Mouse (Mus musculus): ENCODE measurements at regions not wholly inside any gene's neighbourhood (a gene's known extent, or its start where the extent isn't known, plus 50 kb on each side); places are given as distances from the start of the nearest gene placed in this dataset.

DNA sequence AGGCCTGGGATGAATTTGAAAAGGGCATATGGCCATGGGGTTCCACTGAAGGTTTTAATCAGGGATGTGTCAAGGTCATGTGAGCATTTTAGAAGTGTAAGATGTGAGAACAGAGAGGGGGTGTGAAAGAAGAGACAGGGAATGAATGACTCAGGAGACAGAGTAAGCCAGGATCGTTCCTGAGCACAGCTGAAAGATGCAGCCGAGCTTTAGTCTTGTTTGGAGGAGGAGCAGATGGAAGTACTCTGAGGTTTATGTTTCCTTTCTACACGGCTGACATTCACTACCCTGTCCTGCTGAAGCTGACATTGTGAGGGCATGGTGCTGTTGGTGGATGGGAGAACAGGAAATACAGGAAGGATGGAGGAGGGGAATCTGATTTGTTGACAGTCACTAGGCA is 142.0 kb downstream of the Dmrta2 start:
- no peak overlapping the region for H3K4me3 ChIP-seq (ENCODE audit: low read length)
- H3K36me3 ChIP-seq (ENCODE audit: control insufficient read depth, insufficient read depth, low read length): no peaks in the 10 kb centered on the region
- H3K9me3 ChIP-seq (ENCODE audit: control insufficient read depth, low read length): no peaks in the 10 kb centered on the region
- H3K27me3 ChIP-seq (replicated peaks; ENCODE audit: control insufficient read depth, insufficient read depth, low read length): no peaks in the 10 kb centered on the region
- no peak overlapping the region for H3K9ac ChIP-seq (ENCODE audit: low read depth, low read length)
- H3K27ac ChIP-seq (ENCODE audit: low read depth, low read length): no peak overlapping the region
- peaks cover 7% of the 10 kb centered on the region for H3K4me1 ChIP-seq (ENCODE audit: control insufficient read depth, insufficient read depth, low read depth, low read length)
- no peak for ATAC-seq
- WGBS: 55% methylated on average over 3 of the region's 3 CpGs
- no peak overlapping the region for H3K4me2 ChIP-seq (ENCODE audit: low read length)

DNA sequence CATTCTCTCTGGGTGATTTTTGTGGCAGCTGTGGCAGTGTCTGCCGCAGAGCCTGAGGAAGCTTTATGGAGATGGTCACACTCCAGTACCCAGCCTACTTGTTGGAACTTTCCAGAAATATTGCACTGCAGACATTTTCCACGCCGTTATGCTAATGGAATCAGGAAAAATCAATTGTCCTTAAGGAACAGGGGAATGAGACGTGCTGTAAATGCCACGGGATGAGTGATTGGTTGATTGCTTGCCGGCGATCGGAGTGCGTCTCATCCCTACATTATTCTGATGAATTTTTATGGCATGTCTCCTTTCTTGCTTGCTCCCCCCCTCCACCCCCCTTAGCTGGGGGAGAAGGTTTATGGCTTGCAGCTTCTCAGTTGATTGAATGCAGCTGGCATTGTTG is 142.9 kb downstream of the Dmrta2 start:
- H3K27ac ChIP-seq (ENCODE audit: low read depth, low read length): peak overlapping the region; percentile 73
- peak; percentile 73 for ATAC-seq
- H3K4me3 ChIP-seq (ENCODE audit: low read length): no peak overlapping the region
- WGBS: 26% methylated on average over 9 of the region's 9 CpGs
- H3K27me3 ChIP-seq (replicated peaks; ENCODE audit: control insufficient read depth, insufficient read depth, low read length): no peaks in the 10 kb centered on the region
- H3K9ac ChIP-seq (ENCODE audit: low read depth, low read length): no peak overlapping the region
- peaks cover 7% of the 10 kb centered on the region for H3K4me1 ChIP-seq (ENCODE audit: control insufficient read depth, insufficient read depth, low read depth, low read length)
- no peaks in the 10 kb centered on the region for H3K36me3 ChIP-seq (ENCODE audit: control insufficient read depth, insufficient read depth, low read length)
- H3K9me3 ChIP-seq (ENCODE audit: control insufficient read depth, low read length): no peaks in the 10 kb centered on the region
- H3K4me2 ChIP-seq (ENCODE audit: low read length): peak overlapping the region; percentile 26; the same call in 1 of the 2 replicates

DNA sequence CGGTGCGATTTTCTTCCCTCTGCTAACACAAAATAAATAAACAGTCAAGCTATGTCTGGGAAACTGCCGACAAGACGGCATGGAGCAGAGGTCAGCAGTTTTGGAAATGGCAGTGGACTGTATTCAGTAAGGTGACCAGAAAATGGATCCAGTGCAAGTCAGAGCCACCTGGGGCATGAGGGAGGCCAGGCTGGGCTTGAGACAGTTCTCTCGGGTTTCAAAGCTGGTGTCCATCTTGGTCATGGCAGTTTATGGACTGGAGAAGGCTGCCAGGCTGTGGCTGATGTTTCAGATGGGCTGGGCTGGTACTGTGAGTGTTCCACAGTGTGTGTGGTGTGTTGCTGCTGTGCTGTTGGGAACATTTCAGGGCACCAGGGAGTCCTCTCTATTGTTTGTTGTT is 143.6 kb downstream of the Dmrta2 start:
- ATAC-seq: no peak
- no peak overlapping the region for H3K4me2 ChIP-seq (ENCODE audit: low read length)
- H3K9me3 ChIP-seq (ENCODE audit: control insufficient read depth, low read length): no peaks in the 10 kb centered on the region
- no peaks in the 10 kb centered on the region for H3K27me3 ChIP-seq (replicated peaks; ENCODE audit: control insufficient read depth, insufficient read depth, low read length)
- peaks cover 7% of the 10 kb centered on the region for H3K4me1 ChIP-seq (ENCODE audit: control insufficient read depth, insufficient read depth, low read depth, low read length)
- peak overlapping the region; percentile 73 for H3K27ac ChIP-seq (ENCODE audit: low read depth, low read length)
- no peaks in the 10 kb centered on the region for H3K36me3 ChIP-seq (ENCODE audit: control insufficient read depth, insufficient read depth, low read length)
- WGBS: 35% methylated on average over 5 of the region's 5 CpGs
- H3K4me3 ChIP-seq (ENCODE audit: low read length): no peak overlapping the region
- H3K9ac ChIP-seq (ENCODE audit: low read depth, low read length): 0 out of 2 replicates have a peak overlapping the region, but pooled peaks have one; percentile 14

DNA sequence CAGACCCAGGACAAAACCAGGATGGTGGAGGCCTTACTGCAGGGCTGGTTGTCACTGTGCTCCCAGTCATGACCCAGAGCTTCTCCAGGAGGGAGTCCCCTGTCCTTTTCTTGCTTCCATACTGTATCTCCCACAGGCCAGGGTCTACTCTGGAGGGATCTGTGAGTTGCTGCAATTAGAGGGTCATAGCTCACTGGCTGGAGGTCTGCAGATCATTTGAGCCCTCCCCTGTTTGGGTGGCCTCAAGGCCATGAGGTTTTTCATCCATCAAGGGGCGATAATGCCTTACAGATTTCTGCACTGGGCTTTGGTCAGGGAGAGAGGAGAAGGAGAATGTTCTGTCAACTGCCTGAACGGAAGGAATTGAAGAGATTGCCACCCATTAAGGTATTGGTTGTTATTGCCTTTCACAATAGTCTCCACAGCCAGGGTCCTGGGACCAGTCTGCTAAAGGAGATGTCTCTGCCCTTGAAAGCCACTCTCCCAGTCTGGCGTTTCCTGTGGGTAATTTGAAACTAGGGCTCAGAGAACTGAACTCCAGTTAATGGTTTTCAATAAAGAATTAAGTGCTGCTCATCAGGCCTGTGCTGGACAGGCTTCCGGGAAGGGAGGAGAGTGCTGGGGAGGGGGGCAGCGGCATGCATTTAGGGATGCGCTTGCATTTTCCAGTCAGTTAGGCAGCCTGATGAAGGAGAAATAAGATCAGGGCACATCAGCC is 147.4 kb downstream of the Dmrta2 start:
- Histone ChIP-seq H3K27ac (ENCODE audit: low read depth, low read length) (no peak overlapping the region), H3K9ac (ENCODE audit: low read depth, low read length) (no peak overlapping the region), H3K4me1 (ENCODE audit: control insufficient read depth, insufficient read depth, low read depth, low read length) (peaks cover 7% of the 10 kb centered on the region), H3K36me3 (ENCODE audit: control insufficient read depth, insufficient read depth, low read length) (no peaks in the 10 kb centered on the region), H3K9me3 (ENCODE audit: control insufficient read depth, low read length) (no peaks in the 10 kb centered on the region), H3K27me3 (replicated peaks; ENCODE audit: control insufficient read depth, insufficient read depth, low read length) (no peaks in the 10 kb centered on the region), H3K4me3 (ENCODE audit: low read length) (no peak overlapping the region), H3K4me2 (ENCODE audit: low read length) (no peak overlapping the region)
- no peak for ATAC-seq
- WGBS: 35% methylated on average over 6 of the region's 6 CpGs

DNA sequence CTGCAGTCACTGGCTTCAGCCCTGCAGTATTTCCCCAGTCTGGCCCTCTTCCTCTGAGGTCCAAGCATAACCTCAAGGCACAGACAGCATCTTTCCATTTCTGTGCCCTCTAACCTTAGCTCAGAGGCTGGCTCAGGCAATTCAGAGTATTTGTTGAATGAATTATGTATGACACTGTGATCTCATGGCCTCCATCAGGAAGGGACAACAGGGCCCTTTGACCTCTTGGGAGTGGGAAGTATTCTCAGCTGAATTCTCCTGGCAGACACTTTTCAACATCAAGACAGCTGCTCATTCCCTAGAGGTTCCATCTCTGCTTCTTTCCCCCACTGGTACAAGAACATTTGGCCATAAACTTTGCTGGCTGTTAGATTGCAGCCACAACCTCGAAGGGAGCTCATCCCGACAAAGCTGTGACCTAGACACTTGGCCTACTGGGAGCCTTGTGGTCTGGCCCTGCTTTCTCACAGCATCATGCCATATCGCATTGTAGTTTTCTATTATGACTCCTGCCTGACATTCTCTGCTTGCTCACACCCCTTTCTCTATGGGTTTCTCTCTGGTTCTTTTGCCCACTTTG is 150.2 kb downstream of the Dmrta2 start:
- no peak overlapping the region for H3K27ac ChIP-seq (ENCODE audit: low read depth, low read length)

DNA sequence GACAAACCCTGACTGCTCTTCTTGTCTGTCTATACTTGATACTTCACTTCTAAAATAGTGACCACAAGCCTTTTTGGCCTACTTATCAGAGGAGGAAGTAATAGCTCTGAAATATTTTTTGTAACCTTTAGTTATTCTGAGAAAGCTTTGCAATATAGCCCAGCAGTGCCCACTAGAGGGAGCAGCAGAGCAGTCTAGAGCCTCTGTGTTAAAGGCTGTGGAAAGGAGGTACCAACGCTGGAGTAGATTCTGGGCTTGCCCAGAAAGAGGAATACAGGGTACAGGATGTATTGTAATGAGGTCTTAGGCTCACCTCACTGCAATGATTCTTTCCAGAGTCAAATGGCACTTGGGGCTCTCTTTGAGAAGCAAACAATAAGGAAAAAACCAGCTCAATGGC is 151.1 kb downstream of the Dmrta2 start:
- peak; percentile 85 for ATAC-seq
- Histone ChIP-seq H3K27me3 (replicated peaks; ENCODE audit: control insufficient read depth, insufficient read depth, low read length) (no peaks in the 10 kb centered on the region), H3K36me3 (ENCODE audit: control insufficient read depth, insufficient read depth, low read length) (no peaks in the 10 kb centered on the region), H3K4me1 (ENCODE audit: control insufficient read depth, insufficient read depth, low read depth, low read length) (peaks cover 3% of the 10 kb centered on the region), H3K9me3 (ENCODE audit: control insufficient read depth, low read length) (no peaks in the 10 kb centered on the region), H3K4me3 (ENCODE audit: low read length) (no peak overlapping the region), H3K27ac (ENCODE audit: low read depth, low read length) (no peak overlapping the region), H3K9ac (ENCODE audit: low read depth, low read length) (no peak overlapping the region), H3K4me2 (ENCODE audit: low read length) (no peak overlapping the region)
- WGBS: 4% methylated on average over 1 of the region's 1 CpGs

More for the DNA sequence above, 150.2 kb downstream of the Dmrta2 start:
- Histone ChIP-seq H3K9me3 (ENCODE audit: control insufficient read depth, low read length) (no peaks in the 10 kb centered on the region), H3K9ac (ENCODE audit: low read depth, low read length) (no peak overlapping the region), H3K27me3 (replicated peaks; ENCODE audit: control insufficient read depth, insufficient read depth, low read length) (no peaks in the 10 kb centered on the region), H3K4me3 (ENCODE audit: low read length) (no peak overlapping the region), H3K4me2 (ENCODE audit: low read length) (no peak overlapping the region), H3K4me1 (ENCODE audit: control insufficient read depth, insufficient read depth, low read depth, low read length) (no peaks in the 10 kb centered on the region), H3K36me3 (ENCODE audit: control insufficient read depth, insufficient read depth, low read length) (no peaks in the 10 kb centered on the region)
- ATAC-seq: no peak
- 75% methylated on average over 3 of the region's 3 CpGs for WGBS

DNA sequence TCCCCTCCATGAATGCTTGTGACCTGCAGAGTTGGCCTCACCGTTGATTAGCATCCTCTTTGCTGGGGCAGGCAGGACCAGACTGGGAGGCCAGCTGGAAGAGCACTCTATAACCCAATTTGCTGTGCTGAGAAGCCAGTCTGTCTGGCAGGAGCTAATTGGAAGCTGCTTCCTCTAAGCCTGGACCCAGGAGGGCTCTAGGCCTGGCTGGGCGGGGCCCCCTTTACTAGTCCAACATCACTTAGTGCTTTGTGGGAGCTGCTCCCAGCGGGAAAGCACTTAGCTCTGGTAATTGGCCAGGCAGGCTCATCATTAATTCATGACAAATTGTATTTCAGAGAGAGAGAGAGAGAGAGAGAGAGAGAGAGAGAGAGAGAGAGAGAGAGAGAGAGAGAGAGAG is 151.7 kb downstream of the Dmrta2 start:
- 33% methylated on average over 3 of the region's 3 CpGs for WGBS
- H3K9ac ChIP-seq (ENCODE audit: low read depth, low read length): no peak overlapping the region
- ATAC-seq: peak; percentile 55
- H3K36me3 ChIP-seq (ENCODE audit: control insufficient read depth, insufficient read depth, low read length): no peaks in the 10 kb centered on the region
- H3K9me3 ChIP-seq (ENCODE audit: control insufficient read depth, low read length): no peaks in the 10 kb centered on the region
- H3K27me3 ChIP-seq (replicated peaks; ENCODE audit: control insufficient read depth, insufficient read depth, low read length): no peaks in the 10 kb centered on the region
- no peak overlapping the region for H3K4me2 ChIP-seq (ENCODE audit: low read length)
- no peak overlapping the region for H3K27ac ChIP-seq (ENCODE audit: low read depth, low read length)
- H3K4me3 ChIP-seq (ENCODE audit: low read length): no peak overlapping the region
- peaks cover 8% of the 10 kb centered on the region for H3K4me1 ChIP-seq (ENCODE audit: control insufficient read depth, insufficient read depth, low read depth, low read length)

DNA sequence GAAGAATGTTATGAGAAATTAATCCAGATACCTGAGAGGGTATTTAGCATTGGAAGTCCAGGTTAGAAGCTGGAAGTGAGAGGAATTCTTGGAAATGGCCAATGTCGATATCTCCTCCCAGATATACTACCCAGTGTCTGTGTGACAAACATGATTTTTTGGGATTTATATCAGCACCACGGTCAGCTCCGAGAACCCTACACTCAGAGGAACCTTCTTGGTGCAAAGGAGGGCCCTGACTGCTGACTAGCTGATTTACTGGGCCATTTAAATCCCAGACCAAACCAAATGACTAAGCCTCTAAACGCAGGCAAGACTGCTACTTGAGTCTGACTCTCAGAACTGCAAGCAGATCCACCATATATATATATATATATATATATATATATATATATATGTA is 154.2 kb downstream of the Dmrta2 start:
- no peak for ATAC-seq
- no peak overlapping the region for H3K9ac ChIP-seq (ENCODE audit: low read depth, low read length)
- 69% methylated on average over 4 of the region's 4 CpGs for WGBS

DNA sequence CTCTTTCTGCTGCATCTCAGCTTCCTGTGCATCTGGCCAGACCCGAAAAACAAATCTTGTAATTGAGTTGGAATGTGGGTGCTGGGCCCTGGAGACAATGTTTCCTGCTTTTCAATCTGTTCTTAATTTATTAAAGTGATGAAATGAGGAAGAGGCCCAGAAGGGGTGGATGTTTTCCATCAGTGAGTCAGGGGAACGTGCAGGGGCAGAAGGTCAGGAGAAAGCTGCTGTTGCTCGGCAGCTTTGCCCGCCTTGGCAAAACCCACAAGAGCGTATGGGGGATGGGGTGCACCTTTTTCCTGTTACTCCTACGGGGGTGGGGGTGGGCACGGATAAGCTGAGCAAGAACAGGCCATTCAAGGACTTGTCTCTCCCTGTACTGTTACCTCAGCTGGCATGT is 156.2 kb downstream of the Dmrta2 start:
- Histone ChIP-seq H3K27ac (ENCODE audit: low read depth, low read length) (no peak overlapping the region), H3K36me3 (ENCODE audit: control insufficient read depth, insufficient read depth, low read length) (no peaks in the 10 kb centered on the region), H3K4me2 (ENCODE audit: low read length) (no peak overlapping the region), H3K4me1 (ENCODE audit: control insufficient read depth, insufficient read depth, low read depth, low read length) (peaks cover 8% of the 10 kb centered on the region), H3K9me3 (ENCODE audit: control insufficient read depth, low read length) (no peaks in the 10 kb centered on the region), H3K9ac (ENCODE audit: low read depth, low read length) (no peak overlapping the region), H3K27me3 (replicated peaks; ENCODE audit: control insufficient read depth, insufficient read depth, low read length) (no peaks in the 10 kb centered on the region), H3K4me3 (ENCODE audit: low read length) (no peak overlapping the region)
- ATAC-seq: no peak
- 25% methylated on average over 7 of the region's 7 CpGs for WGBS

More for the DNA sequence above, 154.2 kb downstream of the Dmrta2 start:
- no peak overlapping the region for H3K27ac ChIP-seq (ENCODE audit: low read depth, low read length)
- no peaks in the 10 kb centered on the region for H3K9me3 ChIP-seq (ENCODE audit: control insufficient read depth, low read length)
- H3K27me3 ChIP-seq (replicated peaks; ENCODE audit: control insufficient read depth, insufficient read depth, low read length): no peaks in the 10 kb centered on the region
- no peaks in the 10 kb centered on the region for H3K36me3 ChIP-seq (ENCODE audit: control insufficient read depth, insufficient read depth, low read length)
- no peak overlapping the region for H3K4me3 ChIP-seq (ENCODE audit: low read length)
- peaks cover 8% of the 10 kb centered on the region for H3K4me1 ChIP-seq (ENCODE audit: control insufficient read depth, insufficient read depth, low read depth, low read length)
- H3K4me2 ChIP-seq (ENCODE audit: low read length): no peak overlapping the region

Data from hindbrain, embryonic 16.5 days (tissue).